Mouse (Mus musculus) forebrain, embryonic 13.5 days (tissue): ENCODE measurements around the gene Slc41a2. TPM values are rescaled to one million over a fixed set of nuclear protein-coding genes. Genes with fewer than 3 reads are reported as not detected.
"Not testable (repeated sequence)": the region's sequence is repeated elsewhere in the genome, so short reads cannot be mapped to it uniquely, and the experiment has no call there.

Experiments used
- ATAC-seq: fragments of 200-750 bp; cut with Nextera tagmentation; 2 replicates; pipeline ENCODE4 v1.8.0; 2017
- H3K27ac ChIP-seq: fragments of 300-500 bp; sonication (generic); 2 replicates; pipeline ENCODE4 v1.5.1; 2015; ENCODE audit warnings: inconsistent platforms, mild to moderate bottlenecking, moderate library complexity
- H3K27me3 ChIP-seq: fragments of 300-500 bp; sonication (generic); 2 replicates; pipeline ENCODE4 v1.6.1; 2015; ENCODE audit warnings: mild to moderate bottlenecking, inconsistent platforms
- H3K36me3 ChIP-seq: fragments of 300-500 bp; sonication (generic); 2 replicates; pipeline ENCODE4 v1.6.1; 2015; ENCODE audit warnings: mild to moderate bottlenecking, inconsistent platforms; ENCODE audit not compliant: poor library complexity, severe bottlenecking
- H3K4me1 ChIP-seq: fragments of 300-500 bp; sonication (generic); 2 replicates; pipeline ENCODE4 v1.6.1; 2015; ENCODE audit warnings: inconsistent platforms
- H3K4me2 ChIP-seq: fragments of 300-500 bp; sonication (generic); 2 replicates; pipeline ENCODE4 v1.6.1; 2015; ENCODE audit warnings: inconsistent platforms, mild to moderate bottlenecking, moderate library complexity
- H3K4me3 ChIP-seq: fragments of 300-500 bp; sonication (generic); 2 replicates; pipeline ENCODE4 v1.5.1; 2015; ENCODE audit warnings: mild to moderate bottlenecking, inconsistent platforms
- H3K9ac ChIP-seq: fragments of 300-500 bp; sonication (generic); 2 replicates; pipeline ENCODE4 v1.6.1; 2015; ENCODE audit warnings: mild to moderate bottlenecking, inconsistent platforms
- H3K9me3 ChIP-seq: fragments of 300-500 bp; sonication (generic); replicated peaks from 2 replicates; pipeline ENCODE4 v1.6.1; 2016; ENCODE audit warnings: inconsistent platforms
- WGBS: fragments of 180-500 bp; shearing (Covaris S2); methylation state at CpG from one replicate; pipeline ENCODE4 v1.1.7; 2015; 5-methylcytosine and 5-hydroxymethylcytosine counted together
- polyA plus RNA-seq: library from polyadenylated mRNA; unstranded; fragments of >200 nt; fragmentation: Nextera tagmentation; extraction: Ambion mirVana; gene quantifications from 2 replicates; pipeline ENCODE4 v1.2.1, GENCODE M21; 2015

Slc41a2 gene
- 0.92 and 2.3 TPM in 2 replicates for polyA plus RNA-seq

DNA sequence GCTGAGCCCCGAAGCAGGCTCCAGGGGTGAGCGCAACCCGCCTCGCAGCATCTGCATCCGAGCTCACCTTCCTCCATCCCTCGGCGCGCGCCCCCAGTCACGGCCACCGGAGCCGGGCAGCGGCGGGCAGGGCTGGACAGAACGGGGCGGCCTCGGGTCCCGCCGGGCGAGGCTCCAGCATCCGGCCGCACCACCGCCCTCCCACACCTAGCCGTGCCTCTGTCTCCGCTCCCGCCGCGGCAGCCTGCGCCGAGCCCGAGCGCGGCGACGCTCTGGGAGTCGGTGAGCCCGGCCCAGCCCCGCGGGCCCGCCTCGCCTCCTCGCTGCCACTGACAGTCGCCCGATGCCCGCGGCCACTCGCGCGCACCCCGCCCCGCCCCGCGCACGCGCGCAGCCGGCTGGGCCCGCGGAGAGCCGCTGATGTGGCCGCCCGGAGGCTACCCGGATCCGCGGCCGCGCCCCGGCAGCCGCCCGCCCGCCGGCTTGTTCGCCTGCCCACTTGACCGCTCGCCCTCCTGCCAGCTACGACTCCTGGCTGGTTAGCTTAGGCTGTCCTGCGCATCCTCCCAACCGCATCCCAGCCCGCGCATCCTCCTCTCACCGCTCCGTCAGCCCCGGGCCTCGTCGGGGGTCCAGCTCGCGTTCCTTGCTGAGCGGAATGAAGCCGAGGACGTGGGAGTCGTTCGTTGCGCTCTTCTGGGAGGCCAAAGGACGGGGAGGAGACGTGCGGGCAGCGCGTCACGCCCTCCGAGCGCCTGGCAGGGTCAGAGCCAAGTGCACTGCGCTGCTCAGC lies at the start of gene Slc41a2:
TSS of gene Slc41a2 (minus strand) at position 724 of the 793 bp plus-strand sequence.
- H3K9ac ChIP-seq, result peak within 1 kb of the TSS; percentile 74
- WGBS, result 1% methylated on average over 77 of the region's 102 CpGs
- H3K4me3 ChIP-seq, result peak within 1 kb of the TSS; percentile 55
- peak within 1 kb of the TSS; percentile 91 for H3K4me2 ChIP-seq
- H3K27me3 ChIP-seq, result peaks cover 49% of the 10 kb centered on the region
- H3K9me3 ChIP-seq, result no peaks in the 10 kb centered on the region
- H3K27ac ChIP-seq, result peak within 1 kb of the TSS; percentile 37
- no peaks in the 10 kb centered on the region for H3K36me3 ChIP-seq
- peaks cover 12% of the 10 kb centered on the region for H3K4me1 ChIP-seq
- ATAC-seq, result peak; percentile 90

DNA sequence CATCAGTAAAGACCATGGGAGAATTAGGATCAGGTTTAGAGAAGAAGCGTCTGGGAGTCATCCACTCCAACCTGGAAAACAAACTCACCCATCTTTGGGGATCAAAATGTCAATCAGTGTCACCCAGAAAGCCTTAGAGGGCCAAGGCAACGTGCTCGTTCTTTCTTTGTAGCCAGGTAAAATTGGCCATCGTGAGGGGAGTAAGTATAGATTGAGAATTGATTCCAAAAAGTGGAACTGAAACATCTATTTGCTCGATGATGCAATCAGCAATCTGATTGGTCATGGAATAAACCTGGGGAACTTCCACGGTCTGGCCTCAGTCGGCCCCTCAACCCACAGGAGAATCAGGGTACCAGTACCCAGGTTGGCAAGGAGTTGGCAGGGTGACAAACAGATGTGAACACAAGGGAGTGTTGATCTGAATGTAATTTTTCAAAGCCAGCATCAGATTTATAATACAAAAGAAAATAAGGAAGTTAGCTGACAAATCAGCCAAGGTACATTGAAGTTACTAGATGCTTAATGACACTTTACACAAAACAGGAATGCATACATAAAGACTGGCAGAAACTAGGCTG lies 47.7 kb upstream of the Slc41a2 start:
- Histone ChIP-seq H3K4me3 (no peak overlapping the region), H3K27me3 (no peaks in the 10 kb centered on the region)
- 95% methylated on average over 7 of the region's 7 CpGs for WGBS

DNA sequence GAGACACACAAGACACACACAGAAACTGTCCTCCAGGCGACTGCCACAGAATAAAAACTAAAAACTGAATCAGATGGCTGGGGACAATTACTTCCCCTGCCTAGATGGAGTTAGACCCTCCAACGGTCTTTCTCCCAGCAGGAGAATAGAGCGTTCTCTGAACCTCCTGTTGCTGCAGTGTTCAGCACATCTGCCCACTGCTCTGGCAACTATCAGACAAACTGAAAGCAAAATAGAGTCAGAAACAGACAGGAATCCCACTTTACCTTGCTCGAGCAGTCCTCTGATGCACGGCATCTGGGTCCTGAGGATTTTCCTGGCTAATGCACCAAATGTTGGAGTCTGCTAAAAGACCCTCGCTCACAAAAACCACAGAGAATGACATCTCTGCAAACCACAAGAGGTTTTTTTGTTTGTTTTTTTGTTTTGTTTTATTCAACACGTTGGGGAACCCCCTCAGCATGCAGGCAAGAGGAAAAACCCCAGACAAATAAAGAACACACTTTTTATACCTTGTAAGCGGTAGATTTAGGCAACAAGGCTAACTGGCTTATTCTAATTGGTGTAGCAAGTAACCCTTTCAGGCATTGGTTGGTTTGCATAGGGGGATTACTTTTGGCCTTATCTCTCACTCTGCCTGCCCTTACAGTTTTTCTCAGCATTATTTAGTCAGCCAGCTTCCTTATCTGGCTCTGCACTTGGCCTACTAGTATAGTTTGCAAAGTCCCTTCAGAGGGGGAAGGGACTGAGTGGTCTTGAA lies 47.0 kb upstream of the Slc41a2 start:
- Histone ChIP-seq H3K4me3 (no peak overlapping the region), H3K9me3 (no peaks in the 10 kb centered on the region), H3K4me1 (no peaks in the 10 kb centered on the region), H3K27me3 (no peaks in the 10 kb centered on the region), H3K36me3 (peaks cover 26% of the 10 kb centered on the region), H3K9ac (no peak overlapping the region), H3K4me2 (no peak overlapping the region), H3K27ac (no peak overlapping the region)
- 90% methylated on average over 8 of the region's 8 CpGs for WGBS
- no peak for ATAC-seq

More for the DNA sequence above, 47.7 kb upstream of the Slc41a2 start:
- Histone ChIP-seq H3K27ac (no peak overlapping the region), H3K9ac (no peak overlapping the region), H3K4me1 (no peaks in the 10 kb centered on the region), H3K4me2 (no peak overlapping the region), H3K9me3 (no peaks in the 10 kb centered on the region), H3K36me3 (peaks cover 25% of the 10 kb centered on the region)
- no peak for ATAC-seq

DNA sequence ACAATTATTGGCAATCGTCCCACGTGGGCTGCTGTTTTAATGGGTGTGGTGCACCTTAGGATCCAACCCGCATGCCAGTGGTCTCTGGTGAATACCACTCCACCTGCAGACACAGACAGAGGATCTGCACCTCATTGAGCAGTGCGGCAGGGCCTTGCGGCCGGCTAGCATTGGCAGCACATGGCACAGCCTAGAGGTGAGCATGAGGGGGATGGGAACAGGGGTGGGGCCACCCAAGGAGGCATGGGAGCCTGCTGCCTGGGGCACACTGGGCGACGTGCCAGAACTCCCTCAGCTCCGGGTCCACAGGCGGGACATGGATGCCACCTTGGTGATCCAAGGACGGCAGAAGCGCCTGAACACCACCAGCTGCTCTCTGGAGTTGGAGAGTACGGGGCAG lies 46.2 kb upstream of the Slc41a2 start:
- Histone ChIP-seq H3K27ac (no peak overlapping the region), H3K9me3 (no peaks in the 10 kb centered on the region), H3K4me1 (no peaks in the 10 kb centered on the region), H3K36me3 (peaks cover 26% of the 10 kb centered on the region), H3K27me3 (no peaks in the 10 kb centered on the region), H3K9ac (no peak overlapping the region), H3K4me2 (no peak overlapping the region), H3K4me3 (no peak overlapping the region)
- WGBS, result 87% methylated on average over 13 of the region's 13 CpGs
- ATAC-seq, result no peak

DNA sequence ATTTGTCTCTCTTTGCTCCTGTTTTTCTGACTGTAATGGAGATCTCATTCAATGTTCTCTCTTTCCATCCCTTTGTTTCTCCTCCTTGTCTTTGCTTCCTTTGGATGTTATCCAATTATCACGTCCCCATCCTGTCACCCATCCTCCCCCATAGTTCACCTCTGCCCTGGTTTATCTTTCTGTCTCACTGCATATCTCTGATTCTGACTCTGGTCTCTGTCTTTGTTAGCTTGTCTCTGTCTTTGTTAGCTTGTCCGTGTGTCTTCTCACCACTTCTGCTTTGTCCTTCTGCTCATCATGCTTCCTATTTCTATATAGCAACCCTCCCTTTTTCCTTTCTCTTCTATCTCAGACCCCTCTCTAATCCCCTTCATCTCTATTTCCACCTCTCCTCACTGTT lies 45.3 kb upstream of the Slc41a2 start:
- no peaks in the 10 kb centered on the region for H3K4me1 ChIP-seq
- no peaks in the 10 kb centered on the region for H3K9me3 ChIP-seq
- no peaks in the 10 kb centered on the region for H3K27me3 ChIP-seq
- peaks cover 26% of the 10 kb centered on the region for H3K36me3 ChIP-seq
- no peak overlapping the region for H3K9ac ChIP-seq
- H3K27ac ChIP-seq, result no peak overlapping the region
- no peak overlapping the region for H3K4me2 ChIP-seq
- no peak for ATAC-seq
- H3K4me3 ChIP-seq, result no peak overlapping the region
- WGBS, result 71% methylated on average over 2 of the region's 2 CpGs

DNA sequence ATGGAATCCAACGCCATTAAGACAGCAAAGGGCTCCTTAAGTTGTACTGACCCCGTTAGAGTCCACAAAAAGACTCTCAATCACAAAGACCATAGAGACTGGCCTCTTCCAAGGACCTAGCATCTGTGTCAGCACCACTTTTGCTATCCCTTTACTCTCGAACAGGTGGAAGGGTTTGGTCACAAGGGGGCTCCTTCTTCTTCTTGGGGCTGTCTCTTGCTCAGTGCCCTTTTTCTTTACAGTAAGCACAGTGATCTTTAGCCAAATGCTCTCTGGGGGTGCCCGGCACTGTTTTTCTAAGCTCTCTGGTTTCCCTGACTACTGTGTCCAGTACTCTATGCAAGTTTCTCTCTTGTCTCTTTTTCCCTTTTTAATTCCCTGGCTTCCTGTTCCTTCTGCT lies 44.8 kb upstream of the Slc41a2 start:
- H3K9me3 ChIP-seq, result no peaks in the 10 kb centered on the region
- H3K36me3 ChIP-seq, result peaks cover 26% of the 10 kb centered on the region
- H3K4me2 ChIP-seq, result no peak overlapping the region
- 91% methylated on average over 4 of the region's 4 CpGs for WGBS
- H3K27ac ChIP-seq, result no peak overlapping the region
- no peak for ATAC-seq
- no peaks in the 10 kb centered on the region for H3K4me1 ChIP-seq
- no peak overlapping the region for H3K9ac ChIP-seq
- H3K4me3 ChIP-seq, result no peak overlapping the region
- no peaks in the 10 kb centered on the region for H3K27me3 ChIP-seq

DNA sequence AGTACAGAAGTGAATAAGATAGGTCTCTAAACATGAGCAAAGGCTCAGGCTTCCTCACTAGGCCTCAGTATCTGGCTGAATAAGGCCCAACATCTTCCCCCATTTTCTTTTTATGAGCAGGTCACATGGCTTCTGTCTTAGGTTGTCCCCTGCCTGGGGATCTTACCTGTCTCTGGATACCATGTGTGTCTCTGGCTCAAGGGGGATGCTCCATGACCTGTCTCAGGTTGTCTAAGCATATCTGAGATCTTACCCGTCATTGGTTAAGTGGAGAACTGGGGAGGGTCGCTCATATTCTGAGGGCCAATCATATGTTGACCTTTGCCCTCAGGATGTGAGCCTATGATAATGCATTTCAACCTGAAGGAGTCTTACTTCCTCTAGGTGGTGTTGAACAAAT lies 42.8 kb upstream of the Slc41a2 start:
- Histone ChIP-seq H3K27ac (no peak overlapping the region), H3K4me3 (no peak overlapping the region), H3K36me3 (peaks cover 27% of the 10 kb centered on the region), H3K4me1 (no peaks in the 10 kb centered on the region), H3K4me2 (no peak overlapping the region), H3K27me3 (no peaks in the 10 kb centered on the region), H3K9ac (no peak overlapping the region), H3K9me3 (no peaks in the 10 kb centered on the region)
- 93% methylated on average over 2 of the region's 2 CpGs for WGBS
- ATAC-seq, result no peak

DNA sequence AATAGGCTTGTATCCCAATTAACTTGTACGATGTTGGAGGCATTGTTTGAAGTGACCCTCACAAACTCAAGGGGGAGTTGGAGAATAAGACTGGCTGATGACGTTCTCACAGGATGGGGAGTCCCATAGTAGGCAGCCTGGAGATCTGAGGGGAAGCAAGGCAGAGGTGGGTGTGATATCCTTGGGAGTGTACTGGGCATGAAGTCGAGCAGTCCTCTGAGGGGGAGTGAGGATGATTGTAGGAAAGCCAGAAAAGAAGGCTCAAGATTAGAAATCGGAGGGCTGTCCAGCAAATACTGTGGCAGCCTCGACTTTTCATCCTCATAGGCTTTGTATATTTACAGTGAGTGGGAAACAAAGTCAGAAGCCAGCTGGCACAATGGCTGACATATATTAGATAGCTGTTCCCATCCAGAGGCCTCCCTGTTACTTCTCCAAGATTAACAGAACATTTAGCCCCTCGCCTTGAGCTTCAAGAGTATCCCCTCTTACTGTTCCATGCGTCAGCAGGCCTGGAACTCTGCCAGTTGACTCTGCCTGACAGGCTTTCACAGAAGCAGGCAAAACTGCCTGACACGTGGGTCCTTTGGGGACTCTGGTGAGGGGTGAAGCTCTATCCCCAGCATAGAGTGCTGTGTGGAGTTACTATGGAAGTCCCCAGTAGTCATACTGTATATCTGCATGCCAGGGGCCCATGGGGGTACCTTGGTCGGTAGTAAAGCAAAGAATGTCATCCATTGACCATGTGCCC lies 40.6 kb upstream of the Slc41a2 start:
- H3K4me1 ChIP-seq, result no peaks in the 10 kb centered on the region
- no peaks in the 10 kb centered on the region for H3K9me3 ChIP-seq
- no peak overlapping the region for H3K4me2 ChIP-seq
- H3K36me3 ChIP-seq, result peaks cover 30% of the 10 kb centered on the region
- H3K27ac ChIP-seq, result no peak overlapping the region
- H3K4me3 ChIP-seq, result no peak overlapping the region
- ATAC-seq, result no peak
- no peak overlapping the region for H3K9ac ChIP-seq
- 81% methylated on average over 9 of the region's 9 CpGs for WGBS
- H3K27me3 ChIP-seq, result no peaks in the 10 kb centered on the region

DNA sequence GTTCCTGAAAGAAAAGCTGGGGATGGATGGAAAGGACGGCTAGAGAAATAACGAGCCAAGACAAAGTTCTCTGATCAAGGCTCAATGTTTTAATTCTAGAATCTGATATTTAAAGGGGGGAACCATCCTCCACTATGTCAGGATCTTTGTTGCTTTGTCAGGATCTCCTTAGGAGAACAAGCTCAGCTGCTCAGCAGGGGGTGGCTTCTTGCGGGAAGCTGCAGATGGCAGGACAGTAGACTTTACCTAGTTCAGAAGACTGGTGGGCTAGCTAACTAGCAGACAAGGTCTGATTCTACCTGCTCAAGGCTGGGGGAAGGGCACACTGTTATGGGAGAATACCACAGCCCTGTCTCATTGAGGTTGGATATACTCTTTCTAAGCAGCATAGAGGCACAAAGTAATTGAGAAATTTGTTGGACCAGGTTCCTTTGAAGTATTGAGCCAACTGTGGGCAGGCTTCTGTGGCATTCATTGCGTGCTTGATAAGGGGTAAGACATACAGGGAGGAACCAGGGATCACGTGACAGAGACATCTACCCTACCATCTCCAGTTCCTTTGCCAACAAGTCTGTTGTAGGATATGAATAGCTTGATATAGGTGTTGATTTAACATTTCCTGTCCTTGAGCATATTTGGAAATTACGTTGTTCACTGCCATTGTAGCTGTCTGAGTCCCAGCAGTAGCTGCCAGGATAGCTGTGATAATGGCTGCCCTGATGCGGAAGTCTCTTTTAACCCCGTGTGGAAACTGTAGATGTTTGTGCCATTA lies 39.4 kb upstream of the Slc41a2 start:
- Histone ChIP-seq H3K4me3 (no peak overlapping the region), H3K9me3 (no peaks in the 10 kb centered on the region), H3K4me2 (no peak overlapping the region), H3K27me3 (no peaks in the 10 kb centered on the region), H3K4me1 (no peaks in the 10 kb centered on the region), H3K9ac (no peak overlapping the region), H3K36me3 (peaks cover 37% of the 10 kb centered on the region), H3K27ac (no peak overlapping the region)
- no peak for ATAC-seq
- 84% methylated on average over 8 of the region's 8 CpGs for WGBS

DNA sequence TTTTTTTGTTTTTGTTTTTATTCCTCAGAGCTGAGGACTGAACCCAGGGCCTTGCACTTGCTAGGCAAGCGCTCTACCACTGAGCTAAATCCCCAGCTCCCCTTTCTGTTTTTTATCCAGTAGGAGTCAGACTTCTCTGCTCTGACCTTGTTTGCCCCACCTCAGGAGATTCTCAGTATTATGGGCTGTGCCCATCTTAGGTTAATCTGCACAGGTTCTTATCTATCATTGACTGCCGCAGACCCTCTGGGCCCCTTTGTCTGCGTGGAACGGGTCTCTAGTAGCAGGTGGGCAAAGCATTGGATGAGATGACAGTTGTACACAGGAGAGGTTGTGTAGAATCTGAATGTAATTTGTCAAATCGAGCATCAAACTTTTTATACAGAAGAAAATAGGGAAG lies 37.8 kb upstream of the Slc41a2 start:
- not testable (repeated sequence) for ATAC-seq, H3K4me1 ChIP-seq, H3K9me3 ChIP-seq, H3K4me3 ChIP-seq, H3K27ac ChIP-seq, H3K9ac ChIP-seq, H3K4me2 ChIP-seq, H3K27me3 ChIP-seq
- 92% methylated on average over 5 of the region's 5 CpGs for WGBS
- peaks cover 47% of the 10 kb centered on the region for H3K36me3 ChIP-seq

DNA sequence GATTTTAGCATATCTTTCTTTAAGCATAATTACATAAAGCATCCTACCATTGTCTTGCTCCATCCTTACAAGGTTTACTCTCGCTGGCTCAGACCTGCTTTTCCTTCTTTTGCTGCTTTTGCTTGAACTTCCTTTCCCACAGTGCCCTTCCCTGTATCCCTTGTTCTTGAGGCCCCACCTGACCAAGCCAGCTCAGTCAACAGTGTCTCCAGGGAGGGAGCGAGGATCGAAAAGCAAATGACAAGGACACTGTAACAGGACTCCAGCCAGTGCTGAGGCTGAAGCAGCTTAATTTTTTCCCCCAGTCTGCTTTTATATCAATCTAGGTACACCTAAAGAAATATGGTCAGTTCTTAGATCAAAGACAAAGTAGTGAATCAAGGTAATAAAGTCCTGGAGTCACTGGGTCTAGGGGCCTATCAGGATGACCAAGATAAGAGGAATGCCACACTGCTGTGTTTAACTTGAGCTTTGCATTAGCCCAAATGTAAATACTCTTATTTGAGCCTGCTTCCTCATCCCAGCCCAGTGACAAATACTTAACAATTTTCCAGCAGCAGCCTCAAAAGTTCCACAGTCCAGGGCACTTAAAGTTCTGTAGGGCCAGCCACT lies 36.5 kb upstream of the Slc41a2 start:
- Histone ChIP-seq H3K36me3 (peaks cover 54% of the 10 kb centered on the region), H3K27me3 (no peaks in the 10 kb centered on the region), H3K9me3 (no peaks in the 10 kb centered on the region), H3K4me2 (no peak overlapping the region), H3K27ac (no peak overlapping the region), H3K4me1 (no peaks in the 10 kb centered on the region), H3K4me3 (no peak overlapping the region), H3K9ac (no peak overlapping the region)
- 89% methylated on average over 3 of the region's 3 CpGs for WGBS
- no peak for ATAC-seq
